Mouse (Mus musculus) naive thymus-derived CD4-positive, alpha-beta T cell, adult 5 months (primary cell): ENCODE results near the gene Gpr62. TPM values are rescaled to one million over a fixed set of nuclear protein-coding genes. Genes with fewer than 3 reads are reported as not detected.

Experiments used
- polyA plus RNA-seq: library from polyadenylated mRNA; unstranded; fragments of 100-300 nt; shearing (Covaris generic); gene quantifications from one replicate; pipeline ENCODE4 v1.2.1, GENCODE M21; 2017

Gene Gpr62
- polyA plus RNA-seq = not detected

GRCm38 (mm10) chr9:106465571-106466200 is at the start of gene Gpr62:
TSS of gene Gpr62 (minus strand) at chr9:106465938.

GRCm38 (mm10) chr9:106514273-106514672 is 48.5 kb upstream of the Gpr62 start, which contains the start of gene Iqcf5:
TSS of gene Iqcf5 (plus strand) at chr9:106514573.

GRCm38 (mm10) chr9:106499667-106500066 is 33.9 kb upstream of the Gpr62 start, which contains the start of gene Iqcf1:
TSS of gene Iqcf1 (plus strand) at chr9:106499967.

GRCm38 (mm10) chr9:106476924-106477484 is 11.3 kb upstream of the Gpr62 start, which contains the start of gene Parp3:
TSS of gene Parp3 (minus strand) at chr9:106476949.

DNA sequence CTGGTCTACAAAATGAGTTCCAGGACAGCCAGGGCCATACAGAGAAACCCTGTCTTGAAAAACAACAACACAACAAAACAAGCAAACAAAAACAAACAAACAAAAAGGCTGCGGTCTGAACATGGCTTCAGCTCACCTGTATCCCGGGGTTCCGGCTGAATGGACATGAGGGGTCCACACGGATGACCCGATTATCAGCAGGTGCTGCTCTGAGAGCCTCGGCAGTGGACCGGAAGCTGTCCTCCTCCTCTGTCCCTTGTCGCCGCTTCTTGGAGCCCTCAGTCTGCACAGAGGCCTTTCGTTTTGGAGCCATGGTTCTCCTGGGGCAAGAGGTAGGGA is 9.9 kb upstream of the Gpr62 start, which contains the start of gene Rrp9:
Gene Rrp9 (plus strand): TSS at position 301 of the 339 bp plus-strand sequence.

DNA sequence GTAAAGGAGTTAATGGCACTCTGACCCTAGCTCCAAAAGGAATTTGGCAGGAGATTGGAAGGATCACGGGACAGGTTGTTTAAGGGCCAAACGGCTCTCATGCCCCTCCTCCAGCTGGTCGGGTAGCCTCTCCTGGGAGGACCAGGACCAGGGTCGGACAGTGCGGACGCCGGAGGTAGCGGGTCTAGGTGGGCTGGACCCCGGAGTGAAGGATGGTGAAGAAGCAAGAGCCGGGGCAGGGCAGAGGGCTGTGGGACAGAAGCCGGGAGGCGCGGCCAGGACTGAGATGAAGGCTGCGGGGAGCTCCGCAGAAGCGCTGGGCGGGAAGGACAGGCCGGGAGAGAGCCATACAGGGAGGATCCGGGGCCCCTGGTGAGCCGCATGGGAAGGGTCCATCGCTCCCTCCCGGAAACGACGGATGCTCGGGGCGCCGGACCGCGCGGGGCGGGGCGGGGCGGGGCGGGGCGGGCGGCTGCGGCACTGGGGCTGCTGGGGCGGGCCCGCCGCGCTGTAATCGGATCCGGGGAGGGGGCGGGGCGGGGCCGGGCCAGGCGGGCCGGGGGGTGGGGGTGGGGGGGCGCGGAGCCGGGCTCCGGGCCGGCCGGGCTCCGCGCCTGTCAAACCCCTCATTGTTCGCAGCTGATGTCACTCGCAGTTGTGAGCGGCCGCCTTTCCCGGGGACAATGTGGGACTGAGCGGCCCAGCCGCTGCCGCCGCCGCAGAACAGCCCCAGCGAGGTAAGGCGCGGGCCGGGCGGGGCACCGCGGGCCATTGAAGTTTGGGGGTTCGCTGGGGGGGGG is 12.3 kb downstream of the Gpr62 start, which contains the start of gene Pcbp4:
Gene Pcbp4 (plus strand): TSS at position 21 of the 800 bp plus-strand sequence.

GRCm38 (mm10) chr9:106447348-106447747 is 18.4 kb downstream of the Gpr62 start, which contains the start of the genes Abhd14b and Abhd14a:
TSS of gene Abhd14b (plus strand) at chr9:106447459.
TSS of gene Abhd14a (minus strand) at chr9:106447678.

GRCm38 (mm10) chr9:106429221-106430014 is 36.3 kb downstream of the Gpr62 start, which contains the start of gene Rpl29:
TSS of gene Rpl29 (plus strand) at chr9:106429454.

Other genes starting within 250 kb of the Gpr62 start
- not detected for gene Tlr9, start 243.3 kb downstream of the Gpr62 start, polyA plus RNA-seq
- 33.6 TPM for gene Alas1, start 217.3 kb downstream of the Gpr62 start, polyA plus RNA-seq
- 3.2 TPM for gene Poc1a, start 184.9 kb downstream of the Gpr62 start, polyA plus RNA-seq
- 27.5 TPM for gene Dusp7, start 97.3 kb downstream of the Gpr62 start, polyA plus RNA-seq
- 699 TPM for gene Rpl29, start 36.5 kb downstream of the Gpr62 start, polyA plus RNA-seq
- 13.8 TPM for gene Acy1, start 27.6 kb downstream of the Gpr62 start, polyA plus RNA-seq
- 5.1 TPM for gene Abhd14b, start 18.5 kb downstream of the Gpr62 start, polyA plus RNA-seq
- gene Abhd14a, start 18.3 kb downstream of the Gpr62 start, polyA plus RNA-seq = 8.6 TPM
- 8.3 TPM for gene Pcbp4, start 12.6 kb downstream of the Gpr62 start, polyA plus RNA-seq
- 98.3 TPM for gene Rrp9, start 10.0 kb upstream of the Gpr62 start, polyA plus RNA-seq
- gene Parp3, start 11.0 kb upstream of the Gpr62 start, polyA plus RNA-seq = 46.8 TPM
- not detected for gene Iqcf1, start 34.0 kb upstream of the Gpr62 start, polyA plus RNA-seq
- gene Iqcf5, start 48.6 kb upstream of the Gpr62 start, polyA plus RNA-seq = not detected
- gene Iqcf3, start 95.7 kb upstream of the Gpr62 start, polyA plus RNA-seq = not detected
- not detected for gene Iqcf4, start 105.1 kb upstream of the Gpr62 start, polyA plus RNA-seq
- gene Iqcf6, start 160.6 kb upstream of the Gpr62 start, polyA plus RNA-seq = not detected
- not detected for gene Grm2, start 190.1 kb upstream of the Gpr62 start, polyA plus RNA-seq
- 63.1 TPM for gene Tex264, start 220.0 kb upstream of the Gpr62 start, polyA plus RNA-seq